25 mouse cellular contexts compared by ENCODE assay signal in genomic region chr8:46710289-46710688, GRCm38 (mm10). TPM values are rescaled to one million over a fixed set of nuclear protein-coding genes. Genes with fewer than 3 reads are reported as not detected.
A peak's percentile ranks its signal among the peaks of the same experiment; 100 is the strongest.
DNase-seq lines count a peak whose midpoint lies in the region; ATAC-seq lines count a peak whose summit lies in the region.
"Had no signal": no experiment of that assay in that cellular context is flagged by ENCODE, and none has a peak within 500 bp of the region (broad histone marks: within the 10 kb centered on the region; RNA-seq: fewer than 3 reads in every experiment).

No protein-coding gene starts in this region.

- no peak for DNase-seq in frontal cortex, postnatal 36 days (ENCODE audit: low spot score in 2 of 2)
- peak; percentile 74 for DNase-seq in A20 (ENCODE audit: low read depth, low spot score)
- DNase-seq in brain, adult 2 months (ENCODE audit: low read depth, low spot score), result peak; percentile 67
- DNase-seq in midbrain, embryonic 10.5 days (ENCODE audit: low spot score), result no peak
- DNase-seq: adrenal gland, adult 8-10 months; adrenal gland, postnatal 14 days; adrenal gland, postnatal 36 days; cerebellum, adult 11 months; cerebellum, adult 18-20 months; cerebellum, adult 8-10 months; cerebellum, adult 9-11 months; cerebellum, postnatal 14 days; cerebellum, postnatal 36 days; embryo, embryonic 11 days; forebrain, postnatal 0 days had no signal

- no peak overlapping the region for H3K27ac ChIP-seq in midbrain, embryonic 10.5 days (replicated peaks)
- H3K27ac ChIP-seq: embryonic facial prominence, embryonic 13.5 days; embryonic facial prominence, embryonic 15.5 days; forebrain, embryonic 13.5 days; forebrain, embryonic 15.5 days had no signal

- H3K4me3 ChIP-seq in midbrain, embryonic 10.5 days, result no peak overlapping the region
- H3K4me3 ChIP-seq: embryonic facial prominence, embryonic 13.5 days; embryonic facial prominence, embryonic 15.5 days; erythroblast, embryonic 14.5 days; forebrain, embryonic 13.5 days; forebrain, embryonic 15.5 days had no signal

- H3K36me3 ChIP-seq in midbrain, embryonic 10.5 days, result no peaks in the 10 kb centered on the region
- H3K36me3 ChIP-seq: embryonic facial prominence, embryonic 13.5 days; embryonic facial prominence, embryonic 15.5 days; forebrain, embryonic 15.5 days; G1E had no signal

- no peaks in the 10 kb centered on the region for H3K27me3 ChIP-seq in midbrain, embryonic 10.5 days (ENCODE audit: low read depth, poor library complexity, severe bottlenecking)
- H3K27me3 ChIP-seq: embryonic facial prominence, embryonic 13.5 days; embryonic facial prominence, embryonic 15.5 days; forebrain, embryonic 13.5 days; forebrain, embryonic 15.5 days; Patski had no signal

- H3K9me3 ChIP-seq in midbrain, embryonic 10.5 days (replicated peaks), result no peaks in the 10 kb centered on the region
- H3K9me3 ChIP-seq: embryonic facial prominence, embryonic 13.5 days; embryonic facial prominence, embryonic 15.5 days; forebrain, embryonic 13.5 days; forebrain, embryonic 15.5 days; G1E had no signal

- no peaks in the 10 kb centered on the region for H3K4me1 ChIP-seq in midbrain, embryonic 10.5 days
- H3K4me1 ChIP-seq: forebrain, embryonic 13.5 days; forebrain, embryonic 15.5 days had no signal

- ATAC-seq in frontal cortex, adult (ENCODE audit: low TSS enrichment), result peak; percentile 60
- no peak for ATAC-seq in erythroid progenitor cell, adult 5-6 weeks (replicated peaks; ENCODE audit: low FRiP score, poor library complexity, severe bottlenecking)
- ATAC-seq: activated CD4-positive, CD25-positive, alpha-beta regulatory T cell, adult 4 months; forebrain, embryonic 13.5 days; forebrain, embryonic 15.5 days; forebrain, postnatal 0 days; Patski had no signal

- WGBS in midbrain, embryonic 10.5 days, result 95% methylated on average over 8 of the region's 8 CpGs

RNA-seq across cellular contexts. Expression of gene Irf2, which starts 29.2 kb away (rescaled TPM):
- 7.4 and 8.6 TPM in 2 replicates for polyA plus RNA-seq in midbrain, embryonic 10.5 days (2016; fragmentation: Nextera tagmentation; extraction: Ambion mirVana)
- total RNA-seq in erythroid progenitor cell, adult 5-6 weeks (2015; ENCODE audit: low replicate concordance), result 55.1 and 69.6 TPM in 2 replicates
- total RNA-seq in erythroid progenitor cell, adult 5-6 weeks (2017; ENCODE audit: low replicate concordance), result 33.4 and 66.5 TPM in 2 replicates

Comparison
In these comparisons a context has a peak if more than half of its experiments do, and no peak if none do; other contexts are left out.
1. DNase-seq: peak in A20 (single experiment) and brain, adult 2 months (single experiment); none in frontal cortex, postnatal 36 days (0 of 2) and midbrain, embryonic 10.5 days (single experiment).